Mouse (Mus musculus): ENCODE data around the gene Gm49387.
A peak's percentile ranks its signal among the peaks of the same experiment; 100 is the strongest.

The Gm49387 gene

GRCm38 (mm10) chr14:31661671-31662554, 21.2 kb upstream of the Gm49387 start:
- DNase-seq = peak; percentile 85 to 88

DNA sequence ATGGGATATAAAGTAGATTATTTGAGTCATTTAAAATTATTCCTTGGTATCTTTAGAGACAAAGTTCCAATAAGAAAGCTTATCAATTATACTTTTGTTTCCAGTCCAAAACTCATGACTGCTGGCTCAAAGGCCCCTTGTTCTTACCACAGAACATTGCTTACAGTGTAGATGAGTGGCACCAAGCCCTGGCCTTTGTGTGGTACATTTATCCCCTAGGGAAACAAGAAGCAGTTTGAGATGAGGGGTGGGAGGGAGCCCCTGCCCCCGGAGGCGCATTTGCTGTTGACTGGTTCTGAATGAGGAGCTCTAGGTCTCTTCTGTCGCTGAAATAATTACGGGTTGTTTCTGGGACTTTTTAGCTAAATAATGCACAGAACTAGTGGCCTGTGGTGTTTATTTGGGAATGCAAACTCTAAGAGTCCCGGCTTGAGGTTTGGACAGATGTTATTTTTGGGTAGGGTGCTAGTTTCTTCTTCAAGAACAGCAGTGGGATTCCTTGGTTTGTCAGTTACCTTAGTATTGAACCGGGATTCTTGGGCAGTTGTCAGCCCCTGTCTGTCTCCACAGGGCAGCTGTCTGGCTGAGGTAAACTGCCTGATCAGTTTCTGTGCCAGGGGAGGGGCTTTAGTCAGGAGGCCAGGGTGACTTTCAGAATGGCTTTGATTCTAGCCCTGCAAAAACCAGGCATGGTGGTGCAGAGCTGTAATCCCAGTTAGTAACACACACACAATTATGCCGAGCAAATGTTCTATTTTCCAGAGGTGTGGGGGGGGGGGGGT, 19.8 kb upstream of the Gm49387 start:
- DNase-seq = no peak

DNA sequence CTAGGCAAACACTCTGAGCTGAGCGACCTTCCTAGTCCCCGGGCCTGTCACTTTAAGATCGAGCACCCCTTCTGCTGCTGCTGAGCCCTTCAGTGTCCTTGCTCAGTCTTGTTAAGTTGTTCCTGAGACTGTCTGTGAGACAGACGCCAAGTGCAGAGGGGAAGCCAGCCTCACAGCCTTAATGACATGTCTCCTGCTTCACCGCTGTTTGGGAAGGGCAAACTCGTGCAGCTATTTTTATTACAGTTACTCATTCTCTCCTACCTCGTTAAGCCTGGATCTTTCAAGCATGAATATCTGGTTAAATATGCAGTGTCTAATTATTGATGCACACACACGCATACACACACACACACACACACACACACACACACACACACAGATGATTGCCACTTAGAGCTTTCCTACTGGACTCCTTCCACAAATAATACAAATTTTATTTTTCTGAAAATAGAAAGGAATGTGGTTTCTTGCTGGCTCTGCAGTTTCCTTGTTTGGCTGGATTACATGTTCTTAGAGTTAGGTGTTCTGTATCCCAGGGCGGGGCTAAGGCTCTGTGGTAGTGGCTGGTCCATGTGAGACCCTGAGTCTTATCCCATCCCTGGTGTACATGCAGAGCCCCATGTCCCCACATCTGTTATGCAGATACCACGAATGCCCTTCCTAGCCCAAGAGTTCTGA, 19.0 kb upstream of the Gm49387 start:
- no peak for DNase-seq

- DNase-seq = peak; percentile 59 to 61
Observed at GRCm38 (mm10) chr14:31658126-31658680, 17.5 kb upstream of the Gm49387 start.

DNA sequence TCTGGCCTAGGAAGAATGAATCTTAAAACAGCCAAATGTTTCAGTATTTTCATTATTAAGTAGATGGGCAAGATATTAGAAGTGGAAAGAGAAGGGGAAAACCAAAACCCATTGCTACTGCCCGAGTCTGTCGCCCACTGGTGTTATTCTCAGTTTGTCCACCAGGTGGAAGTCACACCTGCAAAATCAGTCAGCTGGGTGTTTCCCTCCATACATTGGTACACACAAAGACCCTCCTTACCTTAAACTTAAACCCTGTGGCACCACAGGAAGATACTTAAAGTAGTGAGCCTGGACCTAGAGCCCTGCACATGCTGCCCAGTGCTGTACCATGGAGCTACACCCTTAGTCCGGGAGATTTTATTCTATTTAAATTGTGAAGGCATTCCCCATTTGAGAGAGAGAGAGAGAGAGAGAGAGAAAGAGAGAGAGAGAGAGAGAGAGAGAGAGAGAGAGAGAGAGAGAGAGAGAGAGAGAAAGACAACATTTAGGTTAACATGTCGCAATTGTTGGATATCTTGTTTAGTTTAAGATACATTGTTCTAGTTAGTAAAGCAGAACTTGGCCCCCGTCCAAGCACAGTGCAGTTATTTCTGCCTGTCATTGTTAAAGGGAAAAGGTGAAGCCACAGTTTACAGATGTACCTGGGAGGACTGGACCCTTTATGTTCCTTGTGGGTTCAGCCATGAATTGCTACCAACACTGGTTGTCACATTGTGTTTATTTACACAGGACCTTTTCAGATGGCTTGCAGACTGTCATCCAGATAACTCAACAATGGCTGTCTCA, 16.4 kb upstream of the Gm49387 start:
- peak; percentile 87 to 90 for DNase-seq

GRCm38 (mm10) chr14:31656386-31656785, 15.7 kb upstream of the Gm49387 start:
- no peak for DNase-seq

GRCm38 (mm10) chr14:31655406-31655805, 14.7 kb upstream of the Gm49387 start:
- no peak for DNase-seq

GRCm38 (mm10) chr14:31654816-31655215, 14.1 kb upstream of the Gm49387 start:
- DNase-seq = no peak

- DNase-seq = no peak
Observed at GRCm38 (mm10) chr14:31653101-31653875, 12.6 kb upstream of the Gm49387 start.

GRCm38 (mm10) chr14:31652624-31653023, 11.9 kb upstream of the Gm49387 start:
- no peak for DNase-seq

DNA sequence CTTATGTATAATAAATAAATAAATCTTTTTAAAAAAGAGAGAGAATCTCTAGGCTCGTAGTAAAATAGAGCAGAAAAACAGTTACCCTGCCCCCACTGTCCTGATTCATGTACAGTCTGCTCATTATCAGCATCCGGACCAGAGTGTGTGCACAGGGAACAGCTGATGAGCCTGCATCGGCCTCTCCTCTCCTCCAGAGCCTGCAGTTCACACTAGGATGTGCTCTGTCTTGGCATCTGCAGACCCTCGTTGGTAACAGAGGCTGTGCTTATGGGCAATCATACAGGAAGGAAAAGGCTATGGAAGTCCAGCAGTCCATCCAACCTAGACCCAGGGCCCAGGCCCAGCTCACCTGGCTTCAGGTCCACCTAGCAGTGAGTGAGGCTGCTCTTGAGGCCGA, 11.4 kb upstream of the Gm49387 start:
- no peak for DNase-seq

- DNase-seq = no peak
Observed at GRCm38 (mm10) chr14:31651206-31651605, 10.5 kb upstream of the Gm49387 start.

GRCm38 (mm10) chr14:31650347-31650746, 9.7 kb upstream of the Gm49387 start:
- DNase-seq = no peak

DNA sequence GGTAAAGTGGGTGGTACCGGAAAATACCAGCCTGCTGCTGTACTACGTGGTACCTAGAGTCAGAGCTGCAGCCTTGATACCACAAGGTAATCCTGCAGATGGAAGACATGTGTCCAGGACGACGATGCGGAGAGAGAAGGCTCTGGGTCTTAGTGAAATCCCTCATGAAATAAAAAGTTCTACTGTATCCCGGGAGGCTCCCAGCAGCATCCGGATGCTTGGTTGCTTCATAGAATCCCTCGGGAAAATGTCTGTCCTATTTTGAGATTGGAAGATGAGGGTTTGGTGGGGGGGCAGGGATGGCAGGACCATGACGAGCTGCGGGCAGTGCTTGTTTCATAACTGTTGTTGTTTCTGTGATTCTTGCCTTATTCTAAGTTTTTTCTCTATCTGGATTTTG, 7.3 kb upstream of the Gm49387 start:
- no peak for DNase-seq

- no peak for DNase-seq
Observed at GRCm38 (mm10) chr14:31645920-31646319, 5.2 kb upstream of the Gm49387 start.

DNA sequence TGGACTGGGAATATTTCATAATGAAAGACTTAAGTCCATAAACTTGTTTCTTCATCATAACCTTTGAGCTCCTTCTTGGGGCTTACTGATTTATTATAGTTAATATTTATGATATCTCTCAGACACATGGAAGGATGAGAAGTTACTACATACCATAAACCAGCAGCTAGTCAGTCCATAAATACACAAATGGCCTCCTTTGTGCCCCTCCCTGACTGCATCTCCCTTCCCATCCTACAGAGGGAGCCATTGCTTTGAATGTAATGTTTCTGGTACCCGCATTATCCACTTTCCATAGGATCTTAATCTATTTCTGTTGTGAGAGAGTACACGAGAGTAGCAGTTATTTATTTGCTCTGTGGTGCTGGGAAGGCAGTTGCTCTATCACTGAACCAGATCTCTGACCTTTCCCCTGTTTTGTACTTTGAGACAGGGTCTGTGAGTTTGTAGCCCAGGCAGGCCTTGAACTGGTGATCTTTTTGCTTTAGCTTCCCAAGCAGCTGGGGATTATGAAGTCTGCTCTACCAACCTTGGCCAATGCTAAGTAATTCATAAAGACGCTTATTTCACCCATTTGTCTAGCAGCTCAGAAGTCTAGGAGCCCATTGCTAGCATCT, 4.4 kb upstream of the Gm49387 start:
- DNase-seq = no peak

GRCm38 (mm10) chr14:31644183-31644830, 3.6 kb upstream of the Gm49387 start:
- DNase-seq = no peak

- DNase-seq = no peak
Observed at GRCm38 (mm10) chr14:31641506-31642155, 953 bp upstream of the Gm49387 start.

GRCm38 (mm10) chr14:31640890-31641505, 320 bp upstream of the Gm49387 start, which contains the start of the genes Btd and Hacl1:
Gene Btd, plus strand, starts transcription at chr14:31641028.
Gene Hacl1, minus strand, starts transcription at chr14:31641286.
- peak; percentile 82 to 83 for DNase-seq
